ENCODE assay signal across 9 mouse cellular contexts in the genomic region with DNA sequence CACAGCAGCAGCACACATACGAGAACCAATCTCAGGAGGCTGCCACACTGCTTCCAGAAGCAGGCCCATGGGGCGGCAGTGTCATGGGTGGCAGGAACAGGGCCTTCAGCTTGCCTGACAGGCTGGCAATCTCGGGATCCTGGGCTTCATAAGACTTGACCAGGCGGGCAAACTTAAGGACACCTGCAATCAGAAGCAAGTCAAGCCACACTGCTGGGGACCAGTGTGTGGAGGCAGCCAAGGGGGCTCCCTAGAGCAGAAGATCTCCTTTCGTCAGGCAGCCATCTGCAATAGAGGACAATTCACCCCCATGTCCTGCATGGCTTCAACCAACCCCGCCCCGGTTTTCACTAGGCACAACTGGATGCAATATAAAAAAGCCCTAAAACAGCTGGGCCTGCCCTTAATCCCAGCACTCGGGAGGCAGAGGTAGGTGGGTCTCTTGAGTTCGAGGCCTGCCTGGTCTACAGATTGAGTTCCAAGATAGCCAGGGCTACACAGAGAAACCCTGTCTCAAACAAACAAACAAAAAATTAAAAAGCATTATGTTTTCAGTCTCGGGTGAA. TPM values are rescaled to one million over a fixed set of nuclear protein-coding genes. Genes with fewer than 3 reads are reported as not detected.
A peak's percentile ranks its signal among the peaks of the same experiment; 100 is the strongest.
DNase-seq lines count a peak whose midpoint lies in the region; ATAC-seq lines count a peak whose summit lies in the region.
"Had no signal": no experiment of that assay in that cellular context is flagged by ENCODE, and none has a peak within 500 bp of the region (broad histone marks: within the 10 kb centered on the region; RNA-seq: fewer than 3 reads in every experiment).

No protein-coding gene starts in this region.

- H3K4me2 ChIP-seq in heart, embryonic 13.5 days, result peak overlapping the region; percentile 89; the same call in 1 of the 2 replicates
- peak overlapping the region; percentile 98 for H3K4me2 ChIP-seq in liver, embryonic 15.5 days

- peaks cover 33% of the 10 kb centered on the region for H3K4me1 ChIP-seq in heart, embryonic 13.5 days
- H3K4me1 ChIP-seq in liver, embryonic 15.5 days (replicated peaks), result peaks cover 43% of the 10 kb centered on the region

- no peaks in the 10 kb centered on the region for H3K27me3 ChIP-seq in heart, embryonic 13.5 days (replicated peaks)
- no peaks in the 10 kb centered on the region for H3K27me3 ChIP-seq in liver, embryonic 15.5 days

- peak overlapping the region; percentile 99; the same call in 1 of the 2 replicates for H3K27ac ChIP-seq in heart, embryonic 13.5 days (replicated peaks)
- H3K27ac ChIP-seq in liver, embryonic 15.5 days (replicated peaks), result peak overlapping the region; percentile 97

- H3K36me3 ChIP-seq in heart, embryonic 13.5 days, result peaks cover 26% of the 10 kb centered on the region
- no peaks in the 10 kb centered on the region for H3K36me3 ChIP-seq in liver, embryonic 15.5 days (replicated peaks)

- intact Hi-C loops in left cerebral cortex, postnatal 36 days (cut with DNase I), result no loop called here

- peak overlapping the region; percentile 30; the same call in 1 of the 2 replicates for H3K9ac ChIP-seq in heart, embryonic 13.5 days
- peak overlapping the region; percentile 31; the same call in 1 of the 2 replicates for H3K9ac ChIP-seq in liver, embryonic 15.5 days

- no peak overlapping the region for H3K4me3 ChIP-seq in heart, embryonic 13.5 days
- H3K4me3 ChIP-seq in liver, embryonic 15.5 days (replicated peaks), result no peak overlapping the region

- no peaks in the 10 kb centered on the region for H3K9me3 ChIP-seq in heart, embryonic 13.5 days
- no peaks in the 10 kb centered on the region for H3K9me3 ChIP-seq in liver, embryonic 15.5 days (replicated peaks)

- 85% methylated on average over 10 of the region's 10 CpGs for WGBS in heart, embryonic 13.5 days
- 68% methylated on average over 10 of the region's 10 CpGs for WGBS in liver, embryonic 15.5 days (ENCODE audit: insufficient replicate concordance)

- no peak for ATAC-seq in heart, embryonic 13.5 days (ENCODE audit: extremely low read depth, insufficient number of reproducible peaks, low FRiP score, low TSS enrichment)
- ATAC-seq in liver, embryonic 15.5 days (ENCODE audit: insufficient read depth), result no peak

- DNase-seq in heart, postnatal 4 days, result no peak
- DNase-seq in thymus, postnatal 4 days, result peak; percentile 41
- DNase-seq in thymus, postnatal 25 days, result no peak
- no peak for DNase-seq in urinary bladder, postnatal 25 days (ENCODE audit: low spot score)
- DNase-seq in left cerebral cortex, postnatal 36 days (ENCODE audit: low spot score in 2 of 2), result no peak
- no peak for DNase-seq in lung, adult 18-20 months

RNA-seq across cellular contexts. Expression of gene Ptpn6, which starts 0.8 kb away (rescaled TPM):
- polyA plus RNA-seq in heart, embryonic 13.5 days (2015; fragmentation: Nextera tagmentation; extraction: Ambion mirVana), result 5.3 and 5.6 TPM in 2 replicates
- 1 to 10 TPM; 5.3 to 5.4 TPM for total RNA-seq in heart, postnatal 4 days (2021)
- 38.1 and 43.7 TPM in 2 replicates for polyA plus RNA-seq in liver, embryonic 15.5 days (2015; fragmentation: Nextera tagmentation; extraction: Ambion mirVana)
- 1 to 10 TPM; 3.7 to 6.6 TPM for total RNA-seq in left cerebral cortex, postnatal 36 days (2021)

RNA-seq across cellular contexts. Expression of gene Grcc10, which starts 1.9 kb away (rescaled TPM):
- 364 and 411 TPM in 2 replicates for polyA plus RNA-seq in heart, embryonic 13.5 days (2015; fragmentation: Nextera tagmentation; extraction: Ambion mirVana)
- 100 to 1,000 TPM; 259 to 300 TPM for total RNA-seq in heart, postnatal 4 days (2021)
- 75.9 and 76.4 TPM in 2 replicates for polyA plus RNA-seq in liver, embryonic 15.5 days (2015; fragmentation: Nextera tagmentation; extraction: Ambion mirVana)
- 100 to 1,000 TPM; 285 to 313 TPM for total RNA-seq in left cerebral cortex, postnatal 36 days (2021)

RNA-seq across cellular contexts. Expression of gene Gm45234, which starts 16.5 kb away (rescaled TPM):
- not detected in 2 replicates for polyA plus RNA-seq in heart, embryonic 13.5 days (2015; fragmentation: Nextera tagmentation; extraction: Ambion mirVana)
- 1 to 10 TPM in 1 of 2 experiments, not detected in 1; 2.1 TPM for total RNA-seq in heart, postnatal 4 days (2021)
- polyA plus RNA-seq in liver, embryonic 15.5 days (2015; fragmentation: Nextera tagmentation; extraction: Ambion mirVana), result not detected in 2 replicates
- not detected for total RNA-seq in left cerebral cortex, postnatal 36 days (2021)
- polyA plus RNA-seq: heart, adult 2 months had no signal

RNA-seq across cellular contexts. Expression of gene Atn1, which starts 17.0 kb away (rescaled TPM):
- 7.8 and 9.4 TPM in 2 replicates for polyA plus RNA-seq in heart, embryonic 13.5 days (2015; fragmentation: Nextera tagmentation; extraction: Ambion mirVana)
- total RNA-seq in heart, postnatal 4 days (2021), result 10 to 100 TPM; 61.0 to 70.5 TPM
- polyA plus RNA-seq in liver, embryonic 15.5 days (2015; fragmentation: Nextera tagmentation; extraction: Ambion mirVana), result 1.3 and 2.0 TPM in 2 replicates
- 100 to 1,000 TPM; 162 to 175 TPM for total RNA-seq in left cerebral cortex, postnatal 36 days (2021)

RNA-seq across cellular contexts. Expression of gene Phb2, which starts 27.2 kb away (rescaled TPM):
- 293 and 326 TPM in 2 replicates for polyA plus RNA-seq in heart, embryonic 13.5 days (2015; fragmentation: Nextera tagmentation; extraction: Ambion mirVana)
- 100 to 1,000 TPM; 398 to 399 TPM for total RNA-seq in heart, postnatal 4 days (2021)
- 242 and 243 TPM in 2 replicates for polyA plus RNA-seq in liver, embryonic 15.5 days (2015; fragmentation: Nextera tagmentation; extraction: Ambion mirVana)
- 100 to 1,000 TPM; 113 to 127 TPM for total RNA-seq in left cerebral cortex, postnatal 36 days (2021)
